Mouse (Mus musculus) CH12.LX (cell line): ENCODE measurements at regions not wholly inside any gene's neighbourhood (a gene's known extent, or its start where the extent isn't known, plus 50 kb on each side); places are given as distances from the start of the nearest gene placed in this dataset.

Source experiments
- DNase-seq: peaks from one replicate; pipeline ENCODE4 v3.0.0-alpha.2; 2013; ENCODE audit errors: extremely low read depth
- H3K27ac ChIP-seq: 2 replicates; pipeline ENCODE4 v1.5.1; 2012; ENCODE audit warnings: low read depth, mild to moderate bottlenecking, control low read depth, moderate library complexity; ENCODE audit not compliant: insufficient read depth
- H3K27me3 ChIP-seq: replicated peaks from 2 replicates; pipeline ENCODE3; 2012; ENCODE audit warnings: inconsistent platforms
- H3K36me3 ChIP-seq, 2 experiments: replicated peaks in 1 of 2; 2 replicates each; pipeline versions ENCODE3 to v1.6.1; 2012; ENCODE audit warnings: inconsistent platforms in 1 of 2, low read length in 1 of 2, mild to moderate bottlenecking in 1 of 2, mixed read lengths in 1 of 2, moderate library complexity in 1 of 2; ENCODE audit not compliant: control insufficient read depth in 1 of 2, insufficient read depth in 1 of 2
- H3K4me1 ChIP-seq, 2 experiments: 2 replicates each; pipeline ENCODE4 v1.6.1; 2012; ENCODE audit warnings: inconsistent platforms in 1 of 2, moderate library complexity in 1 of 2; ENCODE audit not compliant: insufficient read depth in 2 of 2, control insufficient read depth in 1 of 2
- H3K4me2 ChIP-seq: 2 replicates; pipeline ENCODE4 v1.6.1; 2012; ENCODE audit warnings: low read depth, mild to moderate bottlenecking, control low read depth; ENCODE audit not compliant: poor library complexity, insufficient read depth, severe bottlenecking
- H3K4me3 ChIP-seq, 3 experiments: fragments of 150-350 bp in 1 of 3; sonication (generic) in 1 of 3; replicated peaks in 1 of 3; 2 replicates each; pipeline versions ENCODE3 to v1.5.1; 2011 to 2012; ENCODE audit warnings: low read depth in 2 of 3, low read length in 2 of 3, mild to moderate bottlenecking in 2 of 3, moderate library complexity in 2 of 3, control low read depth in 1 of 3, improper control_type of control experiment in 1 of 3, inconsistent platforms in 1 of 3, mixed read lengths in 1 of 3; ENCODE audit not compliant: poor library complexity in 1 of 3
- H3K79me2 ChIP-seq: replicated peaks from 2 replicates; pipeline ENCODE4 v1.6.1; 2012; ENCODE audit warnings: mild to moderate bottlenecking, moderate library complexity; ENCODE audit not compliant: control insufficient read depth, poor library complexity, insufficient read depth, severe bottlenecking; ENCODE audit errors: extremely low read depth
- H3K9ac ChIP-seq: 2 replicates; pipeline ENCODE4 v1.6.1; 2012; ENCODE audit warnings: low read depth, mild to moderate bottlenecking, control low read depth, moderate library complexity; ENCODE audit not compliant: insufficient read depth
- H3K9me3 ChIP-seq: replicated peaks from 2 replicates; pipeline ENCODE3; 2012; ENCODE audit warnings: low read length, inconsistent platforms, mixed read lengths
- BHLHE40 ChIP-seq: IDR thresholded peaks from 2 replicates; pipeline ENCODE4 v1.6.1; 2011; ENCODE audit warnings: mild to moderate bottlenecking, low read depth, low read length, improper control_type of control experiment
- E2F4 ChIP-seq: IDR thresholded peaks from 2 replicates; pipeline ENCODE4 v1.6.1; 2011; ENCODE audit warnings: low read depth, low read length, improper control_type of control experiment; ENCODE audit not compliant: insufficient replicate concordance
- ELF1 ChIP-seq: IDR thresholded peaks from 2 replicates; pipeline ENCODE4 v1.6.1; 2014; ENCODE audit warnings: low read depth, mild to moderate bottlenecking, inconsistent platforms, low read length, improper control_type of control experiment
- EP300 ChIP-seq: IDR thresholded peaks from 2 replicates; pipeline ENCODE4 v1.6.1; 2011; ENCODE audit warnings: low read length, improper control_type of control experiment
- ETS1 ChIP-seq: conservative IDR thresholded peaks from 2 replicates; pipeline ENCODE4 v1.6.1; 2012; ENCODE audit warnings: low read depth, mild to moderate bottlenecking, inconsistent platforms, low read length, improper control_type of control experiment, moderate library complexity
- GABPA ChIP-seq: IDR thresholded peaks from 2 replicates; pipeline ENCODE4 v1.6.1; 2012; ENCODE audit warnings: low read depth, low read length, improper control_type of control experiment, inconsistent platforms; ENCODE audit not compliant: insufficient replicate concordance
- IRF4 ChIP-seq: IDR thresholded peaks from 2 replicates; pipeline ENCODE4 v1.6.1; 2014; ENCODE audit warnings: low read depth, mild to moderate bottlenecking, inconsistent platforms, low read length, improper control_type of control experiment
- KAT2A ChIP-seq: IDR thresholded peaks from 2 replicates; pipeline ENCODE4 v1.6.1; 2012; ENCODE audit warnings: low read length, improper control_type of control experiment, inconsistent platforms; ENCODE audit not compliant: insufficient replicate concordance
- MAX ChIP-seq: IDR thresholded peaks from 2 replicates; pipeline ENCODE4 v1.6.1; 2011; ENCODE audit warnings: low read length, improper control_type of control experiment
- MAZ ChIP-seq: IDR thresholded peaks from 2 replicates; pipeline ENCODE4 v1.6.1; 2012; ENCODE audit warnings: low read depth, mild to moderate bottlenecking, inconsistent platforms, low read length, improper control_type of control experiment, moderate library complexity
- MXI1 ChIP-seq: IDR thresholded peaks from 2 replicates; pipeline ENCODE4 v1.6.1; 2011; ENCODE audit warnings: mild to moderate bottlenecking, low read depth, low read length, improper control_type of control experiment
- MYC ChIP-seq: IDR thresholded peaks from 2 replicates; pipeline ENCODE4 v1.6.1; 2011; ENCODE audit warnings: low read depth, mild to moderate bottlenecking, improper control_type of control experiment, low read length
- NRF1 ChIP-seq: IDR thresholded peaks from 2 replicates; pipeline ENCODE4 v1.6.1; 2014; ENCODE audit warnings: low read depth, mild to moderate bottlenecking, inconsistent platforms, low read length, improper control_type of control experiment, moderate library complexity
- POLR2A ChIP-seq: IDR thresholded peaks from 2 replicates; pipeline ENCODE4 v1.6.1; 2011; ENCODE audit warnings: low read depth, mild to moderate bottlenecking, improper control_type of control experiment, low read length
- POLR2AphosphoS2 ChIP-seq: IDR thresholded peaks from 2 replicates; pipeline ENCODE4 v1.6.1; 2011; ENCODE audit warnings: low read depth, low read length, improper control_type of control experiment
- RCOR1 ChIP-seq: conservative IDR thresholded peaks from 2 replicates; pipeline ENCODE4 v1.6.1; 2012; ENCODE audit warnings: low read depth, mild to moderate bottlenecking, inconsistent platforms, low read length, improper control_type of control experiment
- SIN3A ChIP-seq: IDR thresholded peaks from 2 replicates; pipeline ENCODE4 v1.6.1; 2012; ENCODE audit warnings: low read length, improper control_type of control experiment, inconsistent platforms
- SMC3 ChIP-seq: IDR thresholded peaks from 2 replicates; pipeline ENCODE4 v1.6.1; 2011; ENCODE audit warnings: low read depth, low read length, improper control_type of control experiment
- TBP ChIP-seq: conservative IDR thresholded peaks from 2 replicates; pipeline ENCODE4 v1.6.1; 2011; ENCODE audit warnings: low read depth, low read length, improper control_type of control experiment
- UBTF ChIP-seq: IDR thresholded peaks from 2 replicates; pipeline ENCODE4 v1.6.1; 2012; ENCODE audit warnings: low read depth, mild to moderate bottlenecking, inconsistent platforms, low read length, improper control_type of control experiment, moderate library complexity
- USF1 ChIP-seq: IDR thresholded peaks from 2 replicates; pipeline ENCODE4 v1.6.1; 2014; ENCODE audit warnings: low read depth, mild to moderate bottlenecking, inconsistent platforms, low read length, improper control_type of control experiment
- ZC3H11A ChIP-seq: IDR thresholded peaks from 2 replicates; pipeline ENCODE4 v1.6.1; 2012; ENCODE audit warnings: low read depth, mild to moderate bottlenecking, inconsistent platforms, low read length, improper control_type of control experiment
- ZKSCAN1 ChIP-seq: IDR thresholded peaks from 2 replicates; pipeline ENCODE4 v1.6.1; 2012; ENCODE audit warnings: low read depth, inconsistent platforms, low read length, improper control_type of control experiment, borderline replicate concordance
- ZMIZ1 ChIP-seq: IDR thresholded peaks from 2 replicates; pipeline ENCODE4 v1.6.1; 2012; ENCODE audit warnings: low read depth, mild to moderate bottlenecking, inconsistent platforms, low read length, improper control_type of control experiment
- ZNF384 ChIP-seq: IDR thresholded peaks from 2 replicates; pipeline ENCODE4 v1.6.1; 2012; ENCODE audit warnings: low read depth, low read length, improper control_type of control experiment, inconsistent platforms
- dilution Hi-C: fragments of 300-500 bp; cut with MboI; formaldehyde crosslinking; loops from 2 replicates; pipeline ENCODE4 v1.14.3; 2020; ENCODE audit warnings: low sequenced_read_pairs; ENCODE audit not compliant: extremely low pct_unique_long_range_greater_than_20kb, extremely low pct_ligation_motif_present
- in situ Hi-C: fragments of 300-500 bp; cut with MboI; formaldehyde crosslinking; loops from 3 replicates; pipeline ENCODE4 v1.14.3; 2019; ENCODE audit warnings: low sequenced_read_pairs, low pct_ligation_motif_present, low pct_unique_long_range_greater_than_20kb, mixed read lengths

DNA sequence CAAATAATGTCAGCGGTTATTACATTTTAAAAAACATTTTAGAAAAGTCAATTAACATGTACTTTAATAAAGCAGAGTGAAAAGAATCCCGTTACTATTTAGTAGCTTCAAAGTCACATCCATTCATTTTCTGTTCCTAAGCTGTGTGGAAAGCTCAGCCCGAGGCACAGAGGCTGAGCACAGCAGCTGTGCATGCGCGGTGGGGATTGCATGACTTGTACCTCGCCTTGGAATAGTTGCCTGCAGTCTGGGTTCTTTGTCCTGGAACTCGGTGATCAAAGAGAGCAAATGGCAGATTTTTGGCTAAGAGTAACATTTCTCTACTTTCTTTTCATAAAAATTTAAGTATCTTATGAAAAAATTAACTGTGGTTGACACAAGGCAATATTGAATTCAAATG lies 251.0 kb upstream of the Pde3a start:
- in situ Hi-C loops, result no loop called here
- no peak overlapping the region for H3K4me2 ChIP-seq
- peaks cover 4% of the 10 kb centered on the region for H3K9me3 ChIP-seq
- H3K9ac ChIP-seq, result no peak overlapping the region
- no peak overlapping the region for H3K4me3 ChIP-seq
- H3K79me2 ChIP-seq, result no peaks in the 10 kb centered on the region
- H3K27me3 ChIP-seq, result no peaks in the 10 kb centered on the region
- H3K27ac ChIP-seq, result no peak overlapping the region
- H3K4me1 ChIP-seq, result no peaks in the 10 kb centered on the region
- DNase-seq, result no peak
- dilution Hi-C loops, result no loop called here
- no peaks in the 10 kb centered on the region for H3K36me3 ChIP-seq
- no peak for TF ChIP-seq ZC3H11A
- no peak for TF ChIP-seq MYC
- no peak for TF ChIP-seq SMC3
- TF ChIP-seq ZKSCAN1, result no peak
- no peak for TF ChIP-seq GABPA
- TF ChIP-seq SIN3A, result no peak
- no peak for TF ChIP-seq IRF4
- no peak for TF ChIP-seq UBTF
- no peak for TF ChIP-seq ZMIZ1
- TF ChIP-seq BHLHE40, result no peak
- no peak for TF ChIP-seq EP300
- no peak for TF ChIP-seq MXI1
- no peak for TF ChIP-seq ZNF384
- TF ChIP-seq NRF1, result no peak
- TF ChIP-seq TBP, result no peak
- TF ChIP-seq MAX, result no peak
- no peak for TF ChIP-seq ELF1

DNA sequence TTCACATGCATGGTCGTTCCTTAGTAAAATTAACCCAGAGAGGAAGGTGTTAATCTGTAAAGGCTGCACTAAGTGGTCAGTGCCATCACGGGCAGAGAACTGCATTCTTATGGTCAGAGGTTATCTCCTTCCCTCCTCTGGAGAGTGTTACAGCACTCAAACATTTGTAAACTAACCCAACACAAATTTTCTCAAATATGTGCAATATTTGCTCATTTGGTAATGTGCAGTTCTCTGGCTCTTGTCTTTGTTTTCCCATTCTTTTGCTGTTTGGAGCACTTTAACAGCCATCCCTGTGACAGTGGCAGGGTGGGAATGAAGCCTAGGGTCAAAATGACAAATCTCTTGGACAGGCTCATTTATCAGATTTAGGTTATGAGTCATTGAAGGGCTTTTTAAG lies 248.5 kb upstream of the Pde3a start:
- H3K27me3 ChIP-seq, result no peaks in the 10 kb centered on the region
- no peaks in the 10 kb centered on the region for H3K79me2 ChIP-seq
- no peak overlapping the region for H3K4me2 ChIP-seq
- no peak overlapping the region for H3K27ac ChIP-seq
- dilution Hi-C loops, result no loop called here
- H3K9me3 ChIP-seq, result peaks cover 4% of the 10 kb centered on the region
- H3K36me3 ChIP-seq, result no peaks in the 10 kb centered on the region
- H3K4me1 ChIP-seq, result no peaks in the 10 kb centered on the region
- TF ChIP-seq RCOR1, result no peak
- TF ChIP-seq KAT2A, result no peak
- no peak for TF ChIP-seq ZMIZ1
- TF ChIP-seq POLR2AphosphoS2, result no peak
- no peak for TF ChIP-seq TBP
- no peak for TF ChIP-seq POLR2A
- no peak for TF ChIP-seq MAZ
- no peak for TF ChIP-seq MYC
- TF ChIP-seq E2F4, result no peak
- TF ChIP-seq USF1, result no peak
- no peak for TF ChIP-seq ZC3H11A
- TF ChIP-seq SIN3A, result no peak
- no peak for TF ChIP-seq ZNF384
- no peak for TF ChIP-seq MXI1
- no peak for TF ChIP-seq GABPA
- no peak for TF ChIP-seq ETS1
- TF ChIP-seq EP300, result no peak
- no peak for TF ChIP-seq NRF1
- TF ChIP-seq, all 38 proteins: peak for 0
- in situ Hi-C loops, result no loop called here
- Histone ChIP-seq H3K4me3 (no peak overlapping the region), H3K9ac (no peak overlapping the region)
- DNase-seq, result no peak
